Mouse (Mus musculus) gastrocnemius, postnatal 25 days (tissue): ENCODE data around the gene Slit1. TPM values are rescaled to one million over a fixed set of nuclear protein-coding genes. Genes with fewer than 3 reads are reported as not detected.

Source experiments
- DNase-seq: peaks from one replicate; pipeline ENCODE4 v3.0.0; 2022
- total RNA-seq, 2 experiments: library from RNA; stranded (reverse); gene quantifications; 1 replicate in 1 of 2; 2 replicates in 1 of 2; pipeline ENCODE4 v1.2.3; 2021

The Slit1 gene
- total RNA-seq, 2 experiments from 2014 or later = 0.59 to 0.79 TPM

GRCm38 (mm10) chr19:41687836-41688235, 55.6 kb downstream of the Slit1 start:
- no peak for DNase-seq

- DNase-seq = no peak
Measured at GRCm38 (mm10) chr19:41686194-41686593, 57.3 kb downstream of the Slit1 start.

GRCm38 (mm10) chr19:41685453-41686086, 57.9 kb downstream of the Slit1 start:
- no peak for DNase-seq

- no peak for DNase-seq
Measured at GRCm38 (mm10) chr19:41684874-41685273, 58.6 kb downstream of the Slit1 start.

- no peak for DNase-seq
Measured at GRCm38 (mm10) chr19:41683951-41684350, 59.5 kb downstream of the Slit1 start.

GRCm38 (mm10) chr19:41680267-41680666, 63.2 kb downstream of the Slit1 start:
- no peak for DNase-seq

GRCm38 (mm10) chr19:41679028-41679427, 64.4 kb downstream of the Slit1 start:
- DNase-seq = no peak

- no peak for DNase-seq
Measured at GRCm38 (mm10) chr19:41677575-41677974, 65.9 kb downstream of the Slit1 start.

GRCm38 (mm10) chr19:41675583-41675982, 67.9 kb downstream of the Slit1 start:
- DNase-seq = no peak

- DNase-seq = no peak
Measured at GRCm38 (mm10) chr19:41674366-41674765, 69.1 kb downstream of the Slit1 start.

- DNase-seq = no peak
Measured at GRCm38 (mm10) chr19:41672836-41673235, 70.6 kb downstream of the Slit1 start.

GRCm38 (mm10) chr19:41670931-41671330, 72.5 kb downstream of the Slit1 start:
- DNase-seq = no peak

GRCm38 (mm10) chr19:41670473-41670872, 73.0 kb downstream of the Slit1 start:
- DNase-seq = no peak

GRCm38 (mm10) chr19:41669747-41670342, 73.6 kb downstream of the Slit1 start:
- no peak for DNase-seq

GRCm38 (mm10) chr19:41667591-41667990, 75.9 kb downstream of the Slit1 start:
- DNase-seq = no peak

GRCm38 (mm10) chr19:41665941-41666340, 77.5 kb downstream of the Slit1 start:
- DNase-seq = no peak

GRCm38 (mm10) chr19:41663506-41664242, 79.8 kb downstream of the Slit1 start:
- no peak for DNase-seq

- DNase-seq = no peak
Measured at GRCm38 (mm10) chr19:41661466-41661865, 82.0 kb downstream of the Slit1 start.

GRCm38 (mm10) chr19:41660999-41661374, 82.5 kb downstream of the Slit1 start:
- no peak for DNase-seq

- peak; percentile 9 for DNase-seq
Measured at GRCm38 (mm10) chr19:41660294-41660998, 83.0 kb downstream of the Slit1 start.

- DNase-seq = no peak
Measured at GRCm38 (mm10) chr19:41657446-41657845, 86.0 kb downstream of the Slit1 start.

GRCm38 (mm10) chr19:41656671-41657070, 86.8 kb downstream of the Slit1 start:
- DNase-seq = no peak

- DNase-seq = peak; percentile 12
Measured at GRCm38 (mm10) chr19:41655970-41656369, 87.5 kb downstream of the Slit1 start.
